Mouse (Mus musculus) adrenal gland, adult 2 months (tissue): ENCODE measurements around the gene Asic2. TPM values are rescaled to one million over a fixed set of nuclear protein-coding genes. Genes with fewer than 3 reads are reported as not detected.

Experiments used
- DNase-seq: peaks from one replicate; pipeline ENCODE4 v3.0.0; 2021
- long read RNA-seq: library from polyadenylated mRNA; stranded (forward); transcript quantifications from one replicate; pipeline ENCODE4 v2.0.0, GENCODE M21; 2021
- polyA plus RNA-seq: library from polyadenylated mRNA; depleted of rRNA; stranded (reverse); fragments of >200 nt; gene quantifications from 2 replicates; pipeline ENCODE4 v1.2.3, GENCODE M21; 2012; rRNA removed
- total RNA-seq, 2 experiments: library from RNA; stranded (reverse); gene quantifications; 2 replicates each; pipeline ENCODE4 v1.2.3; 2021

The Asic2 gene
- 1 to 10 TPM; 2.1 to 2.7 TPM for total RNA-seq
- 1.9 and 3.3 TPM in 2 replicates for polyA plus RNA-seq
- long read RNA-seq, partial matches to known transcripts: 1 of 8 reads
- long read RNA-seq, other reads (novel, unspliced or antisense): 3 of 8 reads

- peak; percentile 7 for DNase-seq
Observed at GRCm38 (mm10) chr11:81968401-81968881, at the start of gene Asic2. TSS of gene Asic2 (minus strand) at chr11:81968457.

- DNase-seq: no peak
Observed at GRCm38 (mm10) chr11:82016181-82016780, 48.0 kb upstream of the Asic2 start.

GRCm38 (mm10) chr11:82015066-82015465 is 46.8 kb upstream of the Asic2 start:
- DNase-seq: peak; percentile 31

- no peak for DNase-seq
Observed at GRCm38 (mm10) chr11:82013756-82014155, 45.5 kb upstream of the Asic2 start.

- no peak for DNase-seq
Observed at GRCm38 (mm10) chr11:82011411-82012193, 43.3 kb upstream of the Asic2 start.

- no peak for DNase-seq
Observed at GRCm38 (mm10) chr11:82010115-82010514, 41.9 kb upstream of the Asic2 start.

GRCm38 (mm10) chr11:82006796-82007423 is 38.7 kb upstream of the Asic2 start:
- peak; percentile 76 for DNase-seq

GRCm38 (mm10) chr11:82004810-82005209 is 36.6 kb upstream of the Asic2 start:
- no peak for DNase-seq

- no peak for DNase-seq
Observed at GRCm38 (mm10) chr11:82000581-82000980, 32.3 kb upstream of the Asic2 start.

GRCm38 (mm10) chr11:81999469-81999868 is 31.2 kb upstream of the Asic2 start:
- DNase-seq: no peak

- no peak for DNase-seq
Observed at GRCm38 (mm10) chr11:81998646-81999045, 30.4 kb upstream of the Asic2 start.

GRCm38 (mm10) chr11:81997085-81997484 is 28.8 kb upstream of the Asic2 start:
- peak; percentile 42 for DNase-seq

GRCm38 (mm10) chr11:81996172-81996841 is 28.1 kb upstream of the Asic2 start:
- DNase-seq: peak; percentile 75

- peak; percentile 63 for DNase-seq
Observed at GRCm38 (mm10) chr11:81983146-81983545, 14.9 kb upstream of the Asic2 start.

- DNase-seq: no peak
Observed at GRCm38 (mm10) chr11:81982191-81982590, 13.9 kb upstream of the Asic2 start.

- DNase-seq: no peak
Observed at GRCm38 (mm10) chr11:81974577-81974976, 6.3 kb upstream of the Asic2 start.

- DNase-seq: no peak
Observed at GRCm38 (mm10) chr11:81973699-81974098, 5.4 kb upstream of the Asic2 start.

- no peak for DNase-seq
Observed at GRCm38 (mm10) chr11:81972044-81972443, 3.8 kb upstream of the Asic2 start.

- DNase-seq: peak; percentile 39
Observed at GRCm38 (mm10) chr11:81966626-81967289, 1.5 kb downstream of the Asic2 start.

GRCm38 (mm10) chr11:81965653-81966625 is 2.3 kb downstream of the Asic2 start:
- no peak for DNase-seq
